Comparison of ENCODE assay signal across 8 mouse cellular contexts in genomic region chr8:84559121-84559604, GRCm38 (mm10).
DNase-seq lines count a peak whose midpoint lies in the region; ATAC-seq and TF ChIP-seq lines count a peak whose summit lies in the region.

No protein-coding gene starts in this region.

- DNase-seq in heart, postnatal 25 days (ENCODE audit: low spot score), result no peak
- no peak for DNase-seq in G1E (ENCODE audit: low spot score)
- DNase-seq in left cerebral cortex, postnatal 4 days, result peak; percentile 68
- DNase-seq in thymus, postnatal 0 days (ENCODE audit: low spot score), result no peak

- peaks cover 69% of the 10 kb centered on the region for H3K27me3 ChIP-seq in heart, embryonic 14.5 days (ENCODE audit: control insufficient read depth, insufficient read depth, low read length)
- peaks cover 23% of the 10 kb centered on the region for H3K27me3 ChIP-seq in G1E (ENCODE audit: insufficient read depth, low read length)
- peaks cover 70% of the 10 kb centered on the region for H3K27me3 ChIP-seq in embryonic facial prominence, embryonic 15.5 days

- H3K36me3 ChIP-seq in heart, embryonic 14.5 days (ENCODE audit: control insufficient read depth, insufficient read depth, low read length), result no peaks in the 10 kb centered on the region
- no peaks in the 10 kb centered on the region for H3K36me3 ChIP-seq in G1E (replicated peaks)
- no peaks in the 10 kb centered on the region for H3K36me3 ChIP-seq in embryonic facial prominence, embryonic 15.5 days

- peak overlapping the region; percentile 39 to 47 for H3K4me3 ChIP-seq in heart, embryonic 14.5 days (ENCODE audit: control insufficient read depth in 1 of 2, insufficient read depth in 1 of 2, low read depth in 1 of 2, low read length in 2 of 2)
- peak overlapping the region; percentile 23; the same call in 1 of the 2 replicates for H3K4me3 ChIP-seq in G1E (ENCODE audit: low read depth, low read length)
- peak overlapping the region; percentile 44 for H3K4me3 ChIP-seq in embryonic facial prominence, embryonic 15.5 days (replicated peaks)
- peak overlapping the region; percentile 45 for H3K4me3 ChIP-seq in olfactory bulb, adult 2 months (ENCODE audit: insufficient read depth, low read depth, low read length)

- peak overlapping the region; percentile 49; the same call in 1 of the 2 replicates for H3K9ac ChIP-seq in heart, embryonic 14.5 days (ENCODE audit: low read length)
- H3K9ac ChIP-seq in embryonic facial prominence, embryonic 15.5 days, result no peak overlapping the region

- no peaks in the 10 kb centered on the region for H3K9me3 ChIP-seq in heart, embryonic 14.5 days (ENCODE audit: control insufficient read depth, low read length)
- H3K9me3 ChIP-seq in G1E (replicated peaks), result peaks cover 9% of the 10 kb centered on the region
- H3K9me3 ChIP-seq in embryonic facial prominence, embryonic 15.5 days (replicated peaks), result no peaks in the 10 kb centered on the region

- ATAC-seq in heart, embryonic 14.5 days (ENCODE audit: insufficient number of reproducible peaks, insufficient read depth, low FRiP score, low read depth), result no peak
- ATAC-seq in G1E (ENCODE audit: extremely low read depth, insufficient number of reproducible peaks, low FRiP score, poor library complexity, severe bottlenecking), result no peak
- ATAC-seq in embryonic facial prominence, embryonic 15.5 days (ENCODE audit: insufficient number of reproducible peaks, low FRiP score, low TSS enrichment, low read depth), result no peak; the same call in 1 of the 2 replicates
- ATAC-seq in megakaryocyte, adult 5-6 weeks (ENCODE audit: poor library complexity, severe bottlenecking), result no peak

- TF ChIP-seq POLR2A in olfactory bulb, adult 2 months (IDR thresholded peaks at IDR 0.05; ENCODE audit: insufficient read depth, low read depth, low read length), result no peak

- intact Hi-C loops in heart, postnatal 25 days (cut with DNase I), result loop anchor here (10.0 kb wide), 1 partner anchor 264 kb away; no protein-coding TSS in a partner anchor
- intact Hi-C loops in left cerebral cortex, postnatal 4 days (cut with DNase I), result loop anchor here (10.0 kb wide), 1 partner anchor 264 kb away; no protein-coding TSS in a partner anchor

- no peak for TF ChIP-seq CTCF in G1E (IDR thresholded peaks at IDR 0.05; ENCODE audit: low read depth, low read length)
- TF ChIP-seq CTCF in olfactory bulb, adult 2 months (IDR thresholded peaks at IDR 0.05; ENCODE audit: insufficient read depth, low read depth, low read length), result no peak

- peak overlapping the region; percentile 75 for H3K4me2 ChIP-seq in heart, embryonic 14.5 days (ENCODE audit: low read length)
- H3K4me2 ChIP-seq in embryonic facial prominence, embryonic 15.5 days (replicated peaks), result peak overlapping the region; percentile 53

- peaks cover 7% of the 10 kb centered on the region in 2 experiments; a peak in 3 of 4 replicates for H3K4me1 ChIP-seq in heart, embryonic 14.5 days (ENCODE audit: control insufficient read depth in 2 of 2, insufficient read depth in 2 of 2, low read length in 2 of 2)
- peaks cover 3% of the 10 kb centered on the region; the same call in 1 of the 2 replicates for H3K4me1 ChIP-seq in G1E (ENCODE audit: insufficient read depth, low read depth, low read length)
- peaks cover 18% of the 10 kb centered on the region for H3K4me1 ChIP-seq in embryonic facial prominence, embryonic 15.5 days
- peaks cover 28% of the 10 kb centered on the region for H3K4me1 ChIP-seq in olfactory bulb, adult 2 months (ENCODE audit: control insufficient read depth, insufficient read depth, low read length)

- under 1% methylated on average over 81 of the region's 84 CpGs for WGBS in heart, embryonic 14.5 days
- under 1% methylated on average over 84 of the region's 84 CpGs for whole genome bisulfite sequencing in embryonic facial prominence, embryonic 15.5 days
- WGBS in olfactory bulb, adult 2 months, result 14% methylated on average over 84 of the region's 84 CpGs

- no peak overlapping the region for H3K27ac ChIP-seq in heart, embryonic 14.5 days (replicated peaks in 1 of 2; ENCODE audit: control insufficient read depth in 1 of 2, insufficient read depth in 1 of 2, low read depth in 2 of 2, low read length in 2 of 2)
- no peak overlapping the region for H3K27ac ChIP-seq in embryonic facial prominence, embryonic 15.5 days (replicated peaks)
- H3K27ac ChIP-seq in olfactory bulb, adult 2 months (ENCODE audit: insufficient read depth, low read depth, low read length), result no peak overlapping the region
